Mouse (Mus musculus) forebrain, embryonic 16.5 days (tissue): Measurements from ENCODE around the gene Olfr1271. TPM values are rescaled to one million over a fixed set of nuclear protein-coding genes. Genes with fewer than 3 reads are reported as not detected.
"Not testable (repeated sequence)": the region's sequence is repeated elsewhere in the genome, so short reads cannot be mapped to it uniquely, and the experiment has no call there.

Experiments
- ATAC-seq: fragments of 200-750 bp; cut with Nextera tagmentation; 2 replicates; pipeline ENCODE4 v1.8.0; 2017; ENCODE audit warnings: mild to moderate bottlenecking, moderate library complexity
- H3K27ac ChIP-seq: fragments of 300-500 bp; sonication (generic); 2 replicates; pipeline ENCODE4 v1.5.1; 2014; ENCODE audit warnings: low read length, control low read depth
- H3K27me3 ChIP-seq: fragments of 300-500 bp; sonication (generic); replicated peaks from 2 replicates; pipeline ENCODE4 v1.6.1; 2014; ENCODE audit warnings: low read length; ENCODE audit not compliant: control insufficient read depth, insufficient read depth
- H3K36me3 ChIP-seq: fragments of 300-500 bp; sonication (generic); 2 replicates; pipeline ENCODE4 v1.6.1; 2014; ENCODE audit not compliant: control insufficient read depth, insufficient read depth
- H3K4me1 ChIP-seq: fragments of 300-500 bp; sonication (generic); replicated peaks from 2 replicates; pipeline ENCODE4 v1.6.1; 2014; ENCODE audit warnings: low read length; ENCODE audit not compliant: control insufficient read depth, insufficient read depth
- H3K4me2 ChIP-seq: fragments of 300-500 bp; sonication (generic); 2 replicates; pipeline ENCODE4 v1.6.1; 2014; ENCODE audit warnings: mild to moderate bottlenecking, low read length, control low read depth
- H3K4me3 ChIP-seq: fragments of 300-500 bp; sonication (generic); replicated peaks from 2 replicates; pipeline ENCODE4 v1.5.1; 2014; ENCODE audit warnings: mild to moderate bottlenecking, low read length, control low read depth
- H3K9ac ChIP-seq: fragments of 300-500 bp; sonication (generic); replicated peaks from 2 replicates; pipeline ENCODE4 v1.6.1; 2014; ENCODE audit warnings: low read depth, low read length, control low read depth
- H3K9me3 ChIP-seq: fragments of 300-500 bp; sonication (generic); 2 replicates; pipeline ENCODE4 v1.6.1; 2016; ENCODE audit warnings: low read length; ENCODE audit not compliant: control insufficient read depth
- WGBS: fragments of 180-500 bp; shearing (Covaris S2); extraction: QIAGEN DNeasy Blood & Tissue Kit; methylation state at CpG from one replicate; pipeline ENCODE4 v1.1.7; 2014; 5-methylcytosine and 5-hydroxymethylcytosine counted together
- polyA plus RNA-seq: library from polyadenylated mRNA; unstranded; fragments of >200 nt; fragmentation: Nextera tagmentation; extraction: Ambion mirVana; gene quantifications from 2 replicates; pipeline ENCODE4 v1.2.1, GENCODE M21; 2015

Gene Olfr1271
- polyA plus RNA-seq: not detected in 2 replicates

- Histone ChIP-seq H3K9ac (no peak within 1 kb of the TSS), H3K27ac (no peak within 1 kb of the TSS), H3K4me3 (no peak within 1 kb of the TSS), H3K4me2 (no peak within 1 kb of the TSS), H3K36me3 (no peaks in the 10 kb centered on the region), H3K27me3 (no peaks in the 10 kb centered on the region), H3K9me3 (no peaks in the 10 kb centered on the region), H3K4me1 (no peaks in the 10 kb centered on the region)
- no peak for ATAC-seq
- WGBS: 93% methylated on average over 2 of the region's 2 CpGs
Measured at GRCm38 (mm10) chr2:90270932-90271331, at the start of gene Olfr1271. Gene Olfr1271 (minus strand): TSS chr2:90271032.

GRCm38 (mm10) chr2:90292741-90293140 lies 21.9 kb upstream of the Olfr1271 start, which contains the start of gene Olfr1272:
Gene Olfr1272 (minus strand): TSS chr2:90292841.
- no peak within 1 kb of the TSS for H3K4me2 ChIP-seq
- no peaks in the 10 kb centered on the region for H3K4me1 ChIP-seq
- H3K36me3 ChIP-seq: no peaks in the 10 kb centered on the region
- no peak for ATAC-seq
- no peak within 1 kb of the TSS for H3K9ac ChIP-seq
- H3K9me3 ChIP-seq: no peaks in the 10 kb centered on the region
- H3K27ac ChIP-seq: no peak within 1 kb of the TSS
- H3K4me3 ChIP-seq: no peak within 1 kb of the TSS
- 85% methylated on average over 6 of the region's 6 CpGs for WGBS
- no peaks in the 10 kb centered on the region for H3K27me3 ChIP-seq

- no peak within 1 kb of the TSS for H3K27ac ChIP-seq
- 93% methylated on average over 4 of the region's 4 CpGs for WGBS
- H3K27me3 ChIP-seq: no peaks in the 10 kb centered on the region
Measured at GRCm38 (mm10) chr2:90257492-90257891, 13.3 kb downstream of the Olfr1271 start, which contains the start of gene Olfr142. Gene Olfr142 (minus strand): TSS chr2:90257592.

GRCm38 (mm10) chr2:90224393-90224792 lies 46.4 kb downstream of the Olfr1271 start, which contains the start of gene Olfr1506:
Gene Olfr1506 (minus strand): TSS chr2:90224493.
- H3K9ac ChIP-seq, H3K36me3 ChIP-seq, H3K27me3 ChIP-seq, H3K4me2 ChIP-seq, H3K27ac ChIP-seq, H3K4me1 ChIP-seq, H3K9me3 ChIP-seq, ATAC-seq, H3K4me3 ChIP-seq: not testable (repeated sequence)
- no CpG with 5 or more reads among the region's 6 CpGs for WGBS

More at GRCm38 (mm10) chr2:90257492-90257891, 13.3 kb downstream of the Olfr1271 start, which contains the start of gene Olfr142:
- Histone ChIP-seq H3K4me2 (no peak within 1 kb of the TSS), H3K4me3 (no peak within 1 kb of the TSS), H3K9me3 (no peaks in the 10 kb centered on the region), H3K9ac (no peak within 1 kb of the TSS), H3K4me1 (no peaks in the 10 kb centered on the region), H3K36me3 (no peaks in the 10 kb centered on the region)
- ATAC-seq: no peak

Other genes starting within 250 kb of the Olfr1271 start
- gene Olfr1264, start 245.5 kb downstream of the Olfr1271 start, polyA plus RNA-seq: not detected in 2 replicates
- not detected in 2 replicates for gene Olfr1265, start 235.7 kb downstream of the Olfr1271 start, polyA plus RNA-seq
- not detected in 2 replicates for gene Olfr140, start 207.4 kb downstream of the Olfr1271 start, polyA plus RNA-seq
- gene Olfr1269, start 149.6 kb downstream of the Olfr1271 start, polyA plus RNA-seq: not detected in 2 replicates
- 0.19 TPM in 1 of 2 replicates, not detected in the other for gene Olfr32, start 128.7 kb downstream of the Olfr1271 start, polyA plus RNA-seq
- not detected in 2 replicates for gene Olfr1270, start 117.9 kb downstream of the Olfr1271 start, polyA plus RNA-seq
- not detected in 2 replicates for gene Olfr1506, start 46.5 kb downstream of the Olfr1271 start, polyA plus RNA-seq
- gene Olfr142, start 13.4 kb downstream of the Olfr1271 start, polyA plus RNA-seq: not detected in 2 replicates
- gene Olfr1272, start 21.8 kb upstream of the Olfr1271 start, polyA plus RNA-seq: not detected in 2 replicates
- gene Gm13769, start 51.2 kb upstream of the Olfr1271 start, polyA plus RNA-seq: not detected in 2 replicates
- not detected in 2 replicates for gene Olfr1274-ps, start 127.7 kb upstream of the Olfr1271 start, polyA plus RNA-seq